Mouse (Mus musculus): Measurements from ENCODE around the gene Spryd3.
A peak's percentile ranks its signal among the peaks of the same experiment; 100 is the strongest.

Spryd3 gene

DNA sequence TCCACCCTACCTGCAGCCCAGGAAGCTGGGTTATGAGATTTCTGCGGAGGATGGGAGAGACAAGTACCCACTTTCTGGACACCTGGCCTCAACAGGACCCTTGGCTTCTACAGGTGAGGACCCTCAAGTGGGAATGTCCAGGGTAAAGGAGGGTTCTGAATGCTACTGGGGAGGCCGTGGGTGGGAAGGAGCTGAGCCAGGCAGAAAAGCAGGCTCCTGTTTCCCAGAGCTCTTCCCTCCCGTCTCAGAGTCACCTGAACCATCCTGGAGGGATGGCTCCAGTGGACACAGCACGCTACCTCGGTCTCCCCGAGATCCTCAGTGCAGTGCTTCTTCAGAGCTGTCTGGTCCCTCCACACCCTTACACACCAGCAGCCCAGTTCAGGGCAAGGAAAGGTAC, 23.9 kb downstream of the Spryd3 start:
- DNase-seq, result no peak

DNA sequence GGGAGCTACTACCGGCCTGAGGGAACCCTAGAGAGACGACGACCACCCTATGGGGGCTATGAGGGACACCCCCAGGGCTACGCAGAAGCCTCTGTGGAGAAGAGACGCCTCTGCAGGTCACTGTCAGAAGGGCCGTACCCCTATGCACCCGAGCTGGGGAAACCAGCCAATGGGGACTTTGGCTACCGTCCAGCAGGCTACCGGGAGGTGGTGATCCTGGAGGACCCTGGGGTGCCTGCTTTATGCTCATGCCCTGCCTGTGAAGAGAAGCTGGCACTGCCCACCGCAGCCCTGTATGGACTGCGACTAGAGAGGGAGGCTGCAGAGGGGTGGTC, 24.6 kb downstream of the Spryd3 start:
- peak in 1 of 2 experiments; percentile 69 for DNase-seq

DNA sequence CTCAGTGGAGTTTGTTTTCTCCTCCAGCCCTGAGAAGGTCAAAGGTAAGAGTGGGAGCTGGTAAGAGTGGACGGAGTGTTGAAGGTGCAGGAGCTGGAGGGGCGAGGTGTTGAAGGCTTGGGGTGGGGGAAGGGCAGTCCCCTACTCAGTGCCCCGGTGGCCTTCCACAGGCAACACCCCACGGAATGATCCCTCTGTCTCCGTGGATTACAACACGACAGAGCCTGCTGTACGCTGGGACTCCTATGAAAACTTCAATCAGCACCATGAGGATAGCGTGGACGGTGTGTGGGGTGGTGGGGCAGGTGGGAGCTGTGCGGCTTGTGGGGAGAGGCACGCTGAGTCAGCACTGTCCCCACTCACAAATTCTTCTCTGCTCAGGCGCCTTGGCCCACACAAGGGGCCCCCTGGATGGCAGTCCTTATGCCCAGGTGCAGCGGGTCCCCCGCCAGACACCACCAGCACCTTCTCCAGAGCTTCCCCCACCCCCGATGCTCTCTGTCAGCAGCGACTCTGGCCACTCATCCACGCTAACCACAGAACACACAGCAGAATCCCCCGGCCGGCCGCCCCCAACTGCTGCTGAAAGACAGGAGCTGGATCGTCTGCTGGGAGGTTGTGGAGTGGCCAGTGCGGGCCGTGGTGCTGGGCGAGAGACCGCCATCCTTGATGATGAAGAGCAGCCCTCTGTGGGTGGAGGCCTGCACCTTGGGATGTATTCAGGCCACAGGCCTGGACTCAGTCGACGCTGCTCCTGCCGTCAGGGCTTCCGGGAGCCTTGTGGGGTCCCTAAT, 25.1 kb downstream of the Spryd3 start:
- DNase-seq, result peak; percentile 35 to 47

DNA sequence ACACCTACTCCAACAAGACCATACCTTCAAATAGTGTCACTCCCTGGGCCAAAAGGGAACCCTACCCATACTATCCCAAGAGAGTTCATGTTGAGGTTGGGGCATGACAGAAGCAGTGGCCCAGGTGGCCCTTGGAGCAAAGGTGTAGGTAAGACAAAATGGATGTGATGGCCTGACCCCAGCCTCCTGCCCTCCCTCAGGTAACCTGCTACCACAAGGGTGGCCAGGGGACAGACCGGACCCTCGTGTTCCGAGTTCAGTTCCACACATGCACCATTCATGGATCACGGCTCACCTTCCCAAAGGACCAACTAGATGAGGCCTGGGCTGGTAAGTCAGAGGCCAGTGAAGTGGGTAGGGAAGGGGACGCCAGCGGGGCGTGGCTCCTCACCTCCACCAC, 25.8 kb downstream of the Spryd3 start:
- peak in 1 of 2 experiments; percentile 24 for DNase-seq

DNA sequence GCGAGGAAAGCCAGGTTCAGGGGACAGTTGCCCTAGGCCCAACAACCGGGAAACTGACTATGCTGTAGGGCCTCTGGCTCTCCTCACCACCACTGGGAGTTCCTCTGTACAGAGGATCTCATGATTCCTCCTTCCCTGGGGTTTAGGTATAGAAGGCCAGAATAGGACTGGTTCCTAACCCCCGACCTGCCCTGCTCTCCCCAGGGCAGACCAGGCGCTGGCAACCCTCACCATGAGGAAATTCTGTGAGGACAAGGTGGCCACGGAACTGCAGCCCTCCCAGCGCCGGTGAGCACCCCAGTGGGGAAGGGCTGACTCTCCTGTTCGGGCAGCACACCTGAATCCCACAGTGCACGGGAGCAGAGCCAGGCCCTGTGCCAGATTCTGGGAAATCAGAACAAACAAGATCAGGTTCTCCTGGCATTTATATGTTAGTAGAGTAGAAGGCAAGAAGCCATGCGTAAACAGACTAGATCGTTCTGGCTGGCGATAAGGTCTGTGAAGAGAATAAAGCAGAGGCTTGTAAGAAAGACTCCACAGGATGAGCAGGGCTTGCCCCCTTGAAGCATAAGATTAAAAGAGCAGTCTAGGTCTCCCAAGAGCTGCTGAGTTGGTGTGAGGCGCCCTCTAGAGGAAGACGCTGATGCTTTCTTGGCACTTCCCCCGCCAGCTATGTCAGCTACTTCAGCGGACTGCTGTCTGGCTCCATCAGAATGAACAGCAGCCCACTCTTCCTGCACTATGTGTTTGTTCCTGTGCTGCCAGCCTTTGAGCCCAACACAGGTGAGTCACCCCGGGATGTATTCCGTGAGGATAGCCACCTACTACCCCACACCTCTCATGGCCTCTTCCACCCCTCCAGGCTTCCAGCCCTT, 27.1 kb downstream of the Spryd3 start:
- DNase-seq, result peak; percentile 92 to 93

DNA sequence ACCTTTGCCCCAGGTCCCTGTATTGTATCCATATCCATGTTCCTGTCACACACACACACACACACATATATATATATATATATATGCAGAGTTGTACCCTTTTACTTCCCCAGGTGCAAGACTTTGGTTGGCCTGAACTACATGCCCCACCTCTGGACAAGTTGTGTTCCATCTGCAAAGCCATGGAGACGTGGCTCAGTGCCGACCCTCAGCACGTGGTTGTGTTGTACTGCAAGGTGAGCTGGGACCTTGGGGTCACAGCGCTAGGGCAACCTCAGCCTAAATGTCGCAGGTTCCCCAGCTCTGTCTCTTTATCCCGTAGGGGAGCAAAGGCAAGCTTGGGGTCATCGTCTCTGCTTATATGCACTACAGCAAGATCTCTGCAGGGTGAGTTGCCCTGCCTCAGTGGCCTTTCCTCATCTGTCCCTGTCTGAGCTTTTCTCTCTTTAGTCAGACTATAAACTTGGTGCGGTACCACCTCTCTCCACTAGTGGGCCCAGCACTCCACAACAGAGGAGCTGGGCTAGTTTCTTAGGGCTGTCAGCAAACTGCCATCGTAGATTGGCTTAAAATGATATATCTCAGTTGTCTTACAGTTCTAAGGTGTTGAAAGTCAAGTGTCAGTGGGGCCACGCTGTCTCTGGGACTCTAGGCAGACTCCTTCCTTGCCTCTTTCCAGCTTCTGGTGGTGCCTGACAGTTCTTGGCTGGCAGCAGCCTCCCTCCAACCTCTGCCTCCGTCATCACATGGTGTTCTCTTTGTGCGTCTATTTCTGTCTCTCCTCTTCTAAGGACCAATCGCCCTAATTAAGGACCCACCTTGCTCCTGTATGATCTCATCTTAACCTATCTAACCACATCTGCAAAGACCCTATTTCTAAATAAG, 28.1 kb downstream of the Spryd3 start:
- DNase-seq, result peak; percentile 90 to 94

DNA sequence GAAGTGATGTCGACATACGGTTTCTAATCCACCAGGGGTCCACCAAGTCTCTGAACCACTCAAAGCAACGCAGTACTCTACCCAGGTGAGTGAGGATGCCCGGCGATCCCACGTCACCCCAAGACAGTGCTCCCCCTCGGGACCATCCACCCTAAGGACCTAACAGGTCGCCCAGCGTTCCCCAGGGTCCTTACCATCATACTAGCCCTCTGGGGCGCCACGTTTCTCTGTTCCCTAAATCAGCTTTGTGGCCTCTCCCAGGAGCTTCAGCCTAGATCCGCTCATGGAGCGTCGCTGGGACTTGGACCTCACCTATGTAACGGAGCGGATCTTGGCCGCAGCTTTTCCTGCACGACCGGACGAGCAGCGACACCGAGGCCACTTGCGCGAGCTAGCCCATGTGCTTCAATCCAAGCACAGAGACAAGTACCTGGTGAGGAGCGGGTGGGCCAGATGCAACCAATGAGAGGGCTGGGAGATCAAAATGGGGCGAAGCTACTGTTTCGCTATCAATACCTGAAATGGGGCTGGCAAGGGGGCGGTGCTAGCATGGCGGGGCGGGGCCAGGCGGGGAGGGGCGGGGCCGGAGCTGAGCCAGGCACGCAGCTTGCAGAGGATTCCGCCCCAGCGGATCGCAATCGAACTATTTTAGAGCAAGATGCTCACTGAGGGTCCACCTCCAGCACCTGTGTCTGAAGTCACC, 29.1 kb downstream of the Spryd3 start:
- peak; percentile 75 to 77 for DNase-seq

DNA sequence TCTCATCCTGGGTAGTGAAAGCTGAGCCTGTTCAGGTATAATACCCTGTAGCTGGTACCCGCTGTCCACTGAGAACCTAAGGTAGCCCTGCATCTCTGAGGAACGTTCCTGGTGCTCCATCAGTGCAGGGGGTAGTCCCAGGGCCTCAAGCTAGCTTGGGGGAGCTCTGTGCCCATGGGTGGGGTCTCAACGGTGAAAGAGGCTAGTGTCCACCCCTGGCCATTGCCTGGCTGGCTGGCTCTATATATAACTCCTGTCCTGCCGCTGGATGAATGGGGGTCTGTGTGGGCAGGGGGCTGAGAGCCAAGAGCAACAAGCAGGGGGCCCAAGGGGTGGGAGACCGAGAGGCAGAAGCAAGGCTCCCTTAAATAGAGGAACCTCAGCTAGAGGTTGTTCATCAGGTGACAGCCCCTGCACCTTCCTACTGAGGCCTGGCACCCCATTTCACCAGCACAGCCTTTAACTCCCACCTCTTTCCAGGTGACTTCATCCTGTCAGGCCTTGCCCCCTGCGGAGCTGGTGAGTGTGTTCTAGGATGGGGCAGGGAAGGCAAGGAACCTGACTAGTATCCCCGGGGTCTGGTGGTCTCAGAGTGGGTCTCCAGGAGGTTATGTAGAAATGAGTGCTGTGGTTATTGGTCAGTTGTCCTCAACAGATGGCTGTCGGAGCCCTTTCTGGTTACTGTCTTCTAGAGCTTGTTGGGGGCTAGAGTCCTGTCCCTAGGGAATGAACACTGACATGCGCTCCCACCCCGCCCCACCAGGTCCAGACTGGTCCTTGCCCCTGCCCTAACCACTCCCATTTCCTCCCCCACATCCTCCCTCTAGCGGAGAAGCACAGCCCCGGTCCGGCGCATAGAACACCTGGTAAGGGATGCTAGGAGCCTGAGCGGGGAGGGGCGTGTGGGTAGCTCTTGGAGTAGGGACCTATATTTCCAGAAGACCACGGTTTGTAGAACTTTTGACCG, 30.0 kb downstream of the Spryd3 start:
- DNase-seq, result peak; percentile 57 to 66

DNA sequence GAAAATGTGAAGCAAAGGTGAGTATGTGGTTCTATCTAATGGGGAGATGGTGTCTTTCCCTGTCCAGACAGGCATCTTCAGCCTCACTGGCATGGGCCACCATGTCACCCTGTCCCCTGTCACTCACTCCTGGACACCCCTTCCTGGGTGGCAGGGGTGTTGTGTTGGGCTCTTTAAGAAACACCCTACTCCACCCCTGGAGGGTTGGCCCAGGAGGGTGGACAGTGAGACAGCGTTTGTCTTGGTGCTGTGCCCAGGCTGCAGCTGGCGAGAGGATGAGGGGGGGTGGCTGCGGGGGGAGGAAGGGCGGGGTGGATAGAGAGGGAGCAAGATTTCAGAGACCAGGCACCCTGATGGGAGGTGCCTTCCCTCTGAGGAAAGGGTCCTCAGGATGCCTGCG, 30.7 kb downstream of the Spryd3 start:
- DNase-seq, result peak in 1 of 2 experiments; percentile 38

DNA sequence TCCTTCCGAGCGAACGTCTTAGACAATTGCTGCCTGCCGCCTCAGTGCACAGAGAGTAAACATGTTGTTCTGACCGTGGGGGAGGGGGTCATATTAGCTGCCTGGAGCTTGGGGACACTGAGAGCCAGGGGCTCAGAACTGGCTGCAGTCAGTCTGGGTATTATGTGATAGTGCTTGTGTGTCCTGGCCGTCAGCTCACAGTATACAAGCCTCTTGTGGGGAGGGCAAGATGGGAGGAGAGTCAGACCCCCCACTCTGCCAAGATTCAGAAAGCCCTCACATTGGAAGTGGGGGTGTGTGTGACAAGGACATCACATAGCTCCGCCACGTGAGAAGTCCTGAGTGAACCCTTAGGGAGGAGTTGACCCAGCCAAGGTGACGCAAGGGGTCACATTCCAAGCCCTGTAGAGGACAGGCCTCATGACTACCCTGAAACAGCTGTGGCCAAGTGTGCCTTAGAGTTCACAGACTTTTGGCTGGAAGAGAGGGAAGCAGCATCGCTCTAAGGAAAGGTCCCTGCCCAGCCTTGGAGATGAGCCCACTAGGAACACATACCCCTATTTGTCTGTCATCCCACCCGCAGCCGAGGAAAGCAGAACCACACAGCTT, 32.0 kb downstream of the Spryd3 start:
- DNase-seq, result peak in 1 of 2 experiments; percentile 36

DNA sequence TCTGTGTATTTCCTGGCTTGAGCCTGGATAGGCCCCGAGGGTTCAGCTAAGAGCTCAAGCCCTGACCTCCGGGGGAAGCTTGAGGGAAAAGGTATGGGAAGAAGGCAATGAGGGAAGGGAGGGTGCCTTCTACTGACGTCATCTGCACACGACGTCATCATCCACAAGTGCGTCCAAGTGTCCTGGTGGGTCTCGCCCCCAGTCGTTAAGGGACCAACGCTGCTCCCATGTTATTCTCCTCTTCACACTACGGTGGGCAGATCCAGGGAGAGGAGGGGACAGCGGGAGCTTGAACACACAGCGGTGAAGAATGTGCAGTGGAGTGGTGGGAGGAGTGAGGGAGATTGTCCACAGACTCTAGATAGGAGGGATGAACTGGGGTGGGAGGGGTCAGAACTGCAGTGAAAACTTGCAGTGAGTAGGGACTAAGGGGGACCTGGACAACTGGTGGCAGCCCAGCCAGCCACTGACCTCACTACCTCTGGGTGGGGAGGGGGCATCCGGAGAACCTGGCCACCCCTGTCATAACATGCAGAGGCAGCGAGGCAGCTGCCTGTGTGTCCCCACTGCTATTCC, 32.6 kb downstream of the Spryd3 start:
- DNase-seq, result no peak

DNA sequence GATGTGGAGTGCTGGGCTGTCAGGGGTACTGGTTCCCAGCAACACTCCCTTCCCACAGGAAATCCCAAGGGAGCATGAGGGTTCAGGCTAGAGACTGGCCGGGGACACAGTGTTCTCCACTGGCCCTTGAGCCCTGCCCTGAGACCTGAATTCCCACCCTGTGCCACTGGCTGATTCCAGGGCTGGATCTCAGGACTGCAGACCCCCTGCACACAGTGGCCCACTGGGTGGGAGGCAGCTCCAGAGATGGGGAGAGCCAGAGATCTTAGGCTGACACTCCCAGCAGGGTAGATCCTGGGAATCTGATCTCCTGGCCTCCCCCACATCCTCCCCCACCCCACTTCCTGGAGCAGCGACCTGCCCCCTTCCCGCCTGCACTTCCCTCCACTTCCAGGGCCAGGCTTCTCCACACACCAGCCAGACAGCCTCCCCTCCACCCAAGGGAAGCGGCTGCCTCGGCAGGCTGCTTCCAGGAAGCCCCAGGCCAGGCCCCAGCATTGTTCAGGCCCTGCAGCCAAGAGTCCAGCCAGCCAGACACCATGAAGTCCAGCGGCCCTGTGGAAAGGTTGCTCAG, 33.4 kb downstream of the Spryd3 start:
- no peak for DNase-seq

DNA sequence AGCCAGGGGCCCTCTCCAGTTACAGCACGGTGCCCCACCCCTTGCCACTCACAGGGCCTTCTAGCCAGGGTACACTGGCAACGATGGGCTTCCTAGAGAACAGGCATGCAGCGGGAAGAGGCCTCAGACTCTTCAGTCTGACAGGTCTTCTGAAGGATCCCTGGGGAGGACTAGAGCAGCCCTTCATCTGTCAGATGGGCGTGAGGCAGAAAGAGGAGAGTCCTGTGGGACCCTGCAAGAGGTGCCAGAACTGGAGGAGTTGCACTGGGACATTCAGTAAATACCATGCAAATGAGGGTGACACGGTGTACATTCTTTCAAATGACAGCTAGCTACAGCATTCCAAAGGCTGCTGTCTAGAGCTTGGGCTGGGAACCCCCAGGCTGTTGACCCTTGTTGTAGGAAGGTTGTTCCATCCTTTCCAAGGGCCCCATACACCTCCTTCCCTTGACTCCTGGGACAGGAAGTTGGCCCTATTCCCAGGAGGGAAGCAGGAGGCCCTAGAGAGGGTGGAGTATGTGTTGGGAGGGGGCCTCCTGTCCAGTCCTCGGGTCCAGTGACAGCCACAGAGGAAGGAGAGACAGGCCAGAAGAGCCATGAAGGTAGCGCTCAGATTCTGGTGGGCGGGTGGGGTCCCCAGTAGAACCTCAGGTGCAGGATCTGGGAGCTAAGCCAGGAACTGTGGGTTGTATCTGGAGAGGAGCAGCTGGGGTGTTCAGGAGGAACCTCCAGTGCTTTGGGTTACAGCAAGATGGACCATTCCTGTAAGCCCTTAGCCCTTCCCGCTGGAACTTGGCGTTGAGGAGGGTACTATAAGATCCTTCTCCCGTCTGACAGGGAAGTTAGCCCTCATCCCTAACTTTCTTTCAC, 34.1 kb downstream of the Spryd3 start:
- DNase-seq, result peak; percentile 18 to 33

DNA sequence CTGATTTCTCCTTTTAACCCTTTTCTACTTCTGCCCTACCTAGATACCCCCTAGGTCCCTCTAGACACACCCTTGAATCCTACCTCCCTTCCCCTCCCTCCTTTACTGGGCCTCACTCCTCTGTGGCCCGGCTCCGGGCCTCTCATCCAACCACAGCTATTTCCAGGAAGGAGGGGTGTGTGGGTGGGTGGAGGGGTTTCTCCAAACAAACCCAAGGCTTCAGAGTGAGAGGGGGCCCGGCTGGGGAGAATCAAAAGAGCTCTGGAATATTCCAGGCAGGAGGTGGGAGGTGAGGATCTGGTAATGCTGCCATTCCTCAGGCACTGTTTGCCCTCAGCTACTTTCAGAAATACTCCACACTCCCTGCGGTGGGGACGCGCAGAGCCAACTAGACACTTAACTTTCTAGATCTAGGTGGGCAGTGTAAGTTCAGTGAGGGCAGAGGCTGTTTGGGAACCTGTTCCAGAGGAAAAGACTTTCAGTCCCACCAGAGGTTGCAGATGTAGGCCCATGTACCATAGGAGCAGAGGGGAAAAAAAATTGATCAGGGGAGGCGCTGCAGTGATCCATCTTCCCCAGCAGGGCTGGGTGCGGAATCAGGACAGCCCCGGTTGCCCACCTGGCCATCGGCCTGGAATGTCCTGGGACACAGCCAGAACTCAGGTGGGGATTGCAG, 34.9 kb downstream of the Spryd3 start:
- DNase-seq, result peak; percentile 35 to 51

DNA sequence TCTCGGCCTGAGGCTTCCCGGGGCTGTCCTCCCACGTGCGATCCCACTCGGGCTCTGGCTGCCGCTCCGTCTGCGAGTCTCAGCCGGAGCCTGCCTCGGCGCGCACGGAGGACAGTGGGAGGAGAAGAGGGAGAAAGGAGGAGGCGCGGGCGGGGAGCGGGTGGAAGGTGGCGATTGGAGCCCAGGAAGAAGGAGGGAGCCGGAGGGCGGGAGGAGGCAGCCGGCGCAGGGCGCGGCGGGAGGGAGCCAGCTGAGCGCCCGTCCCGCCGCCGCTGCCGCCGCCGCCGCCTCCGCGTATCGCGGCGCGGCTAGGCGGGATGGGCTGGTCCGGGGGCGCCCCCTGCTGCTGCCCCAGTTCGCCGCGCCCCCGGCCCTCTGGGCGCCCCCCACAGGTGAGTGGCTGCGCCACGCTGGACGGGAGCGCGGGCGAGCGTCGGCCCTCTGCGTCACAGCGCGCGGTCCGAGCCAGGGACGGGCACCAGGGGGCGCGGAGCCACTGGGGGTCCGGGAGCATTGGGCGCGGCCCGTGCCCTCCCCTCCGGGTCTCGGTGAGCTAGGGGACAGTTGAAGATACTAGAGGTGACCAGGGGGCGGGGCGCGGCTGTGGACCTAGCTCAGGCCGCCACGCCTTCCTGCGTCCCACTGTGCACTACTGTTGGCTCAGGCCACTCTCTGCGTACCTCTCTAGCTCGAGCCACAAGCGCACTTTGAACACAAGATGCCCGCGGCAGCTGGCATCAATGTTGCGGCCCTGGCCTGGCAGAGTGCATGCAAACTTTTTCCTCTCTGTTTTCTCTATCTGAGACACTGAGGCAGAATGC, 35.7 kb downstream of the Spryd3 start, which contains the start of gene Tns2:
TSS of gene Tns2 (plus strand) at position 253 of the 821 bp plus-strand sequence.
- DNase-seq, result peak; percentile 71 to 76

DNA sequence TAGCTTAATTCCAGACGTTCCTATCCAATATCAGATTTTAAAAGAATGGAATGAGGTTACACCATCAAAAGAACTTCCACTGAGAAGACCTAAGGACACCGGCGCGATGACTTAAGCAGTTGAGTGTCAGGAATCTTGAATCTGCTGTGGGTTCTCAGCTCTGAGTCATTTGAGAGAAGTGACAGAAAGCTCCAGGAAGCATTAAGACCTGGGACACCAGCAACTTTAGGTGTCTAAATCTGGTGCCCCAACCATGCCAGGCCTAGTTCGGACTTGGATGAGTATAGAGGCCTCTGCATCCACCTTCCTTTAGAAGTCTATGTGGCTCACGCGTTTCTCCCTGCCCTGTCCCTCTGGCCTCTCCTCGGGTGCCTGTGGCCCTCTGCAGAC, 36.3 kb downstream of the Spryd3 start:
- DNase-seq, result no peak

DNA sequence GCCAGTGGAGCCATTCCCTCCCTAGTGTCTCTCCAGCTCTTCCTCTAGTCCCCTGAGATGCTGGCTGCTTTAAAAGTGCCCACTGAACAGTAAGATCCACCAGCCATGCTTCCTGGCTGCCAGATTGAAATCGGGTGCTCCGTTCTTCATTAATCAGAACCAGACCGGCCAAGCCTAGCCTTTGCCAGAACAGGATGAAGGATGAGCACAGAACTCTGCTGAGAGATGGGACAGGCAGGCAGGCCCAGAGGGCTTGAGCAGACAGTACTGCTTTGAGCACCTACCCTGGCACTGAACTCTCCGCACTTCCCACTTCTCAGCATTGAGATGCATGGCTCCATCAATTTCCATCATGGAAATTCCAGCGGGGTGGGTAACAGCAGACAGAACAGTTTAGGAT, 36.8 kb downstream of the Spryd3 start:
- DNase-seq, result no peak

All from cerebellum, postnatal 14 days (tissue).